Mouse (Mus musculus) CD8-positive naive resting alpha-beta T cell, adult 57 days (primary cell): ENCODE measurements around the gene Crybb3. TPM values are rescaled to one million over a fixed set of nuclear protein-coding genes. Genes with fewer than 3 reads are reported as not detected.

ENCODE experiments used
- total RNA-seq: library from RNA; stranded (reverse); gene quantifications from one replicate; pipeline ENCODE4 v1.2.4, GENCODE M21; 2023

The Crybb3 gene
- total RNA-seq: 0.49 TPM

GRCm38 (mm10) chr5:113081439-113081838, at the start of gene Crybb3:
TSS of gene Crybb3 (minus strand) at chr5:113081584.

DNA sequence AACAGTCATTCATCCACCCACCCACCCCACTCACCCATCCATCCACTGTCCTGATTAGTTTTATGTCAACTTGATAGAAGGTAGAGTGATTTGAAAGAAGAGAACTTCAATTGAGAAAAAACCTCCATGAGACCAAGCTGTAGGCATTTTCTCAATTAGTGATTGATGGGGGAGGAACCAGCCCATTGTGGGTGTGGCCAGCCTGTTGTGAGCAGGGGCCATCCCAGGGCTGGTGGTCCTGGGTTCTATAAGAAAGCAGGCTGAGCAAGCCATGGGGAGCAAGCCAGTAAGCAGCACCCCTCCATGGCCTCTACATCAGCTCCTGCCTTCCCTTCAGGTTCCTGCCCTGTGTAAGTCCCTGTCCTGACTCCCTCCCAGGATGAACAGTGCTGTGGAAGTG, 11.4 kb downstream of the Crybb3 start, which contains the start of gene Crybb2:
TSS of gene Crybb2 (minus strand) at position 101 of the 400 bp plus-strand sequence.

Other genes starting within 250 kb of the Crybb3 start
- gene Myo18b, start 185.2 kb downstream of the Crybb3 start, total RNA-seq: 0.98 TPM
- gene Grk3, start 65.8 kb downstream of the Crybb3 start, total RNA-seq: 7.3 TPM
- gene Crybb2, start 11.5 kb downstream of the Crybb3 start, total RNA-seq: not detected
- 1.6 TPM for gene 2900026A02Rik, start 139.7 kb upstream of the Crybb3 start, total RNA-seq
- not detected for gene Tmem211, start 145.3 kb upstream of the Crybb3 start, total RNA-seq
- not detected for gene Sgsm1, start 229.2 kb upstream of the Crybb3 start, total RNA-seq